Mouse (Mus musculus): ENCODE data around the gene Ptprb.
A peak's percentile ranks its signal among the peaks of the same experiment; 100 is the strongest.

Ptprb gene

DNA sequence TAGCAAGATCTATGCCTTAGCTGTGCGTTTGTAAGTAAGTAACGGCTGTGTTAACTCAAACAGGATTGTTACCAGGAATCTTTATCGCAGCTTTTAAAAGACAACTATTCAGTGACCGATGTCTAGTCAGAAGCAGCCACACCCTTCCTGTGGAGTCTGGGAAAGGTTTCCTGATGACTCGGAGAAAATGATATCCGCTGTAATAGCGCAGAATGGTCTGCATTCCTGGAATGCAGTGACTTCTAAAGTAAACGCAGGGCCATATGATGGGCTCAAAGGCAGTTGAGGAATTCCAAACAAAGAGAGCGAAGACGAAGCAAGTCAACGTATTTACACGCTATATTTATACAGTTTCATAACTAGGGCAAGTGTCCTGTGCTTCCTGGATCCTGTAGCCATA, 22.5 kb downstream of the Ptprb start:
- no peak for DNase-seq

- peak in 1 of 2 experiments; percentile 22 for DNase-seq
These were observed 25.5 kb downstream of the Ptprb start for GRCm38 (mm10) chr10:116300824-116301223.

- peak; percentile 57 to 73 for DNase-seq
These were observed 25.9 kb downstream of the Ptprb start for GRCm38 (mm10) chr10:116301258-116301657.

GRCm38 (mm10) chr10:116304355-116304754, 29.0 kb downstream of the Ptprb start:
- no peak for DNase-seq

DNA sequence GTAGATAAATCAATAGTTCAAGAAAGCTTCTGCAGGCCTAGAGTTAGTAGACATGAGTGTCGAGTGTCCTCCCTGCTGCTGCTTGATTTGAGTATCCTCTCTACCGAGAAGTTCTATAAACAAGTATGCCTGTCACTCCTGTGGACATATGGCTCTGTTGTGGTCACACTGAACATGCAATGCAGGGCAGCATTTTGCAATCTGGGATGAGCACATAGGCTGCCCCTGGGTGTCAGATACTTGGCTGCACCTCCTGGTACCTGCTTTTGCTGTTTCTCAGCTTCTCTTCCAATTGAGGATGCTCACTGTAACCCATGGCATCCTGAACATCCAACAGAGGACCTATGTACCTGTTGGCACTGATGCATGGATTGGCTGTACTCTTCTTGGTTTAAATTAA, 34.1 kb downstream of the Ptprb start:
- no peak for DNase-seq

- peak; percentile 17 to 34 for DNase-seq
These were observed 35.3 kb downstream of the Ptprb start for GRCm38 (mm10) chr10:116310516-116311210.

GRCm38 (mm10) chr10:116319246-116319645, 43.9 kb downstream of the Ptprb start:
- DNase-seq: peak; percentile 86 to 89

- no peak for DNase-seq
These were observed 53.8 kb downstream of the Ptprb start for GRCm38 (mm10) chr10:116329086-116329485.

DNA sequence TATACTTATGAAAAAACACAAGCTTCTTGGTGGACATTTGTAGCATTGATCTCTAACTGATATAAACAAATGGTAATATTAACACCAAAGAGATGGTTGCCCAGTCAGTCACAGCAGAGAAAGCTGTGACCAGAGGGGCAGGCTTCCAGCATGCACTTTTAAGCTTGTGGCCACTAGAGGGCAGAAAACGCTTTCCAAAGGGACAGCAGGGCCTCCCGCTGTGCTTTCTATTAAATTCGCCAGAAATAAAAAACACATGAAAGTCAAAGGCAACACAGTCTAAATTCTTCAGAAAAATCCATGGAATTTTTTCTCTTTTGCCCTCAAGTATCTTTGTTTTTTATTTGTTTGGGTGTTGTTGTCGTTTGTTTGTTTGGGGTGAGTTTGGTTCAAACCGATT, 55.1 kb downstream of the Ptprb start:
- DNase-seq: peak; percentile 80 to 84

GRCm38 (mm10) chr10:116330961-116331510, 55.7 kb downstream of the Ptprb start:
- DNase-seq: no peak

- DNase-seq: peak; percentile 10 to 20
These were observed 58.3 kb downstream of the Ptprb start for GRCm38 (mm10) chr10:116333666-116334065.

- no peak for DNase-seq
These were observed 58.8 kb downstream of the Ptprb start for GRCm38 (mm10) chr10:116334120-116334519.

DNA sequence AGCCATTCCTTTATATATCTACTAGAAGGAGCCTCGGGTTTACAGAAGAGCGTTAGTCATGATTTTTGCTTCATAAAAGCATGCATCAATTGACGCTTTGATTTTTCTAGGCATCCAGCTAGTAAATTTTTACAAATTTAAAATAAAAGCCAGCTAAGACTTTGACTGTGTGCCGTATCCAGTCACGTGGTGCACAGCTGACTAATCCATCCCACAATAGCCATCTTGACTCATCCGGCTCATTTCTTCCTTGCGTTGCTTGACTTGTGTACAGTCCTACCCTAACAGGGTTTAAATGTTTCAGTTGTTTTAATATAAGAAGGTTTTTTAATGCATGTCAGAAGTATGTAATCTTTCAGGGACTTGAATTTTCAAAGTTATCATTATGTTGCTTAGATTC, 60.0 kb downstream of the Ptprb start:
- DNase-seq: no peak

- no peak for DNase-seq
These were observed 65.9 kb downstream of the Ptprb start for GRCm38 (mm10) chr10:116341194-116341593.

DNA sequence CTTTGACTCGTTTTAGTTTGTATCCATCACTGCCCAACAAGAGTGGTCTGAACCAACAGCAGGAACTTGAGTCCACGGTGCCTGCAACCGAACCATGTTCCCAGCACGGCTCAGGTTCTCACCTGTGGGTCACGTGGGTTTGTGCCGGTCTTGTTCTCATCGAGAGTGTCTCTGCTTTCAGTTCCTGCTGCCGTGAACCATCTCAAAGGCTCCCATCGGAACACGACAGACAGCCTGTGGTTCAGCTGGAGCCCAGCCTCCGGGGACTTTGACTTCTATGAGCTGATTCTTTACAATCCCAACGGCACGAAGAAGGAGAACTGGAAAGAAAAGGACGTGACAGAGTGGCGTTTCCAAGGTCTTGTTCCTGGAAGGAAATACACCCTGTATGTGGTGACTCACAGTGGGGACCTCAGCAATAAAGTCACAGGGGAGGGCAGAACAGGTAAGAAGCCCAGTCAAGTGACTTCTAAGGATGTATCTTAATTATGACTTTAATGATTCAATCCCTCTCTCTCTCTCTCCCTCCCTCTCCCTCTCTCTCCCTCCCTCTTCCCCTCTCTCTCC, 71.4 kb downstream of the Ptprb start:
- DNase-seq: no peak

- DNase-seq: no peak
These were observed 73.7 kb downstream of the Ptprb start for GRCm38 (mm10) chr10:116349004-116349403.

DNA sequence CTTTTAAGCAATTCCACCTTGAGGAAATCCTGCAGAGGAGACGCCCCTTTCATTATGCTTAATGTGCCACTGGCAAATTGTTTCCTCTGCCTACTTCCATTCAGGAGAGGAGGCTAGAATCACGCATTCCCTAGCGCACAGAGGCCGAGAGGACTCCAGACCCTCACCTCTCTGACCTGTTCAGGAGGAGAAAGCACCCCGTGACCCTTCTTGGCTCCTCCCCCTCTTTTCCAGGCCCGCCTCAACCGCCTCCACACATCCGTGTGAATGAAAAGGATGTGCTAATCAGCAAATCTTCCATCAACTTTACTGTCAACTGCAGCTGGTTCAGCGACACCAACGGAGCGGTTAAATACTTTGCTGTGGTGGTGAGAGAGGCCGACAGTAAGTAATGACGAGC, 75.2 kb downstream of the Ptprb start:
- no peak for DNase-seq

DNA sequence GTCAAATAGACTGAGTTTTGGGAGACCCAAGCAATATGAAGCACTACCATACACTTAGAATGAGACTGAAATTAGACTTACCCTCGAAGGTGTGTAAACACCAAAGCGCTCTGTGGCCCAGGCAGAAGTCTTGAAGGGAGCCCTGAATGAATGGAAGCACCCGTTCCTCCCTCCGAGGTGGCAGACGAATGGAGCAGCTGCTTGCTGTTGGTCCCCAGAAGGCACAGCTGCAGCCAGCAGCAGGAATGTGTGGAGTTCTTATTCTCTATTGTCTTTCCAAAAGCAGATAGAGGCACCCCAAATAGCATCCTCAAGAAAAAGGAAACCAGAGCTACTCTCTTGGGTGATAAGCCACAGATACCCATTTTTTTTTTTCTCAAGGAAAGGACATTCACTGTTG, 79.0 kb downstream of the Ptprb start:
- no peak for DNase-seq

DNA sequence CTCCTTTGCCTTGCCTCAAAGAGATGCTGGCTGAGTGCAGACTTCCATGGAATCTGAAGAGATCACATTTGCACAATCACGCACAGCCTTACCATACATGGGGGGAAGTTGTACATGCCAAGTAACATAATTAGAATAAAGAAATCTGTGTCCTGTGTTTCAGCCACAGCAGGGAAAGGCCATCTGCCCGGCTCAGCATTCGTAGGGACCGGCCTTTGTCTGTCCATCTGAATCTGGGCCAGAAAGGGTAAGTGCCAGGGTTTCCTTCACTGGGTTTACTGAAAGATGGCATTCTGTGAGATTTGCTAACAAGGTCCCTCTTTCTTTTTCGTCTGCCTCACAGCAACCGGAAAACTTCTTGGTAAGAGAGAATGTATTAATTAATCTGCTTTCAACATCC, 86.9 kb downstream of the Ptprb start:
- DNase-seq: no peak

- no peak for DNase-seq
These were observed 87.3 kb downstream of the Ptprb start for GRCm38 (mm10) chr10:116362645-116363044.

DNA sequence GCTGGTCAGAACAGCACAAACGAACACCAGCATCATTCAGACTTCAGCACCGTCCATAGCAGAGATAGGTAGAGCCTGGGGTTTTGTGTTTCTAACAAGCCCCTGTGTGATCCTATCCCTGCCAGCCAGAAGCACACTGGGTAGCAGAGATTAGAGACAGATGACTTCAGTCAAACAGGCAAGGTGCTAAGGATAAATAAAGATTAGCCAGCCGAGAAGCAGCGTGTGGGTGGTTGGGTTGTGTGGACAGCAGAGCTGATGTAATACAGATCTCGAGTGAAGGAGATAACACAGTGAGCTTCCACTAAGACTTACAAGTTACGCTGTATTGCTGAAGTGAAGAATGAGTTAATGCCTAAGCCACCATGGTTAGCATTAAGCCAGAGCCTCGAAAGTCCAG, 89.4 kb downstream of the Ptprb start:
- DNase-seq: no peak

DNA sequence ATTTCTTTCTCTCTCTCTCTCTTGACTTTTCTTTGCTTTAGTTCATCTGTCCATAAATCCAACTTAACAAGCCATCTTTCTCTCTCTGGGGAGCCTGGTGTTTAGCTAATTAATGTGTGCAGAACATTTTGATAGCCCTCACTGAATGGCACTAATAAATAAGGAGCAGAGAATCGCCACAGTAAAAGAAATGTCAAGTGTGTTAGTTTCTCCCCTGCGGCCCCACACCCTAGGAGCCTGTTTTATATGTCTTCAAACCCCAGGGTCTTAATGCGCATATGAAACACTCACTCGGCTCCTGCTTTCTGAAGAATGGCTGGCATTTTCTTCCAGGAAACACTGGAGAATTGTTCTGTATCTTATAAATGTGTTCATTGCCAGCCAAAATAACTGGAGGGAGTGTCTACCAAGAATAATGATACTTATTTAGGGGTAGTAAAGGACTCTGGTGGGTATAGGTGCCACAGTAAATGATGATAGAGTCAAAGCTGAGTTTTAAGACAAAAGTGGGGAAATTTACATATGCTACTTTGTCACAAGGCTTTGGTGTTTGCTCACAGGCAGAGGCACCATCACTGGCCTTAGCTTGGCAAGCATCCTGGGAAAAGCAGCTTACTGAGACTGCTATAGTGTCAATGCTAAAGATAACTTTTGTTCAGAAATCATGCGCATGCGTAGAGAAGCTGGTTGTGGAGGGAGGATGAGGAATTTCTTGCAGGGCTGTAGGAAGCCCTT, 95.8 kb downstream of the Ptprb start:
- DNase-seq: no peak

DNA sequence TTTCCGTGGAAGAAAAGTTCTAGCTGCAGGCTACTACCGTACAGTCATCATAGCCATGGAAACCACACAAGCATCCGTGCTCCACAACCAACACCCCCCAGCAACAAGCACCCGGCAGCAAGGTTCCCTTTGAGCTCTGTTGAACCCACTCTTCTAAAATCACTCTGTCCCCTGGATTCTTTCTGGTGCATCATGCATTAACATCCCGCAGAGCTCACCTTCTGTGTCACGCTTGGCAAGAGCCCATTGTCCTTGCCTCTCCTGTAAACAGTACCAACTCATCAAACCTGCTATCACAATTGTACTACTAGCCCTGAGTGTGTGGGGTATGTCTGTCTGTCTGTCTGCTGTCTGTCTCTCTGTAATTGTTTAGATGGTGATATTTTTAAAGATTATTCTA, 98.8 kb downstream of the Ptprb start:
- no peak for DNase-seq

DNA sequence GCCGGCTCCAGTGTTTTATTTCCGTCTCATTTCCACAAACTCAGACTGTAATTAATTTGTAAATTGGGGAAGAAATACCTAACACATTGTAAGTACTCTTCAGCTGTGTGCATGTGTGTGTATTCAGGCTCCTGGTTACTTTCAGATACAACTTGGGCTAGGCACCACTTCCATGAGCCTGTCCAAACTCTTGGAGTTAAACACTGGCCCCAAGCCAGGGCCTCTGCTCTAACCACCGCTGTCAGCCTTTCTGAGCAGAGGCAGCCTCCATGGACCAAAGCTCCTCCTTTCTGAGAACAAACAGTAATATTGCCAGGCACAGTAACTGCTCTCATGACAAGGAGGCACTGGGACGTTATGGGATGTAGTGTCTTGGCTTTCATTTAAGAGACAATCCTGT, 101.5 kb downstream of the Ptprb start:
- no peak for DNase-seq

Data from kidney, postnatal 4 days (tissue).